Mouse (Mus musculus) heart, embryonic 13.5 days (tissue): ENCODE results near the gene Pcyt1a. TPM values are rescaled to one million over a fixed set of nuclear protein-coding genes. Genes with fewer than 3 reads are reported as not detected.
"Not testable (repeated sequence)": the region's sequence is repeated elsewhere in the genome, so short reads cannot be mapped to it uniquely, and the experiment has no call there.

ENCODE experiments used
- ATAC-seq: fragments of 200-750 bp; cut with Nextera tagmentation; 2 replicates; pipeline ENCODE4 v1.8.0; 2017; ENCODE audit warnings: moderate TSS enrichment; ENCODE audit not compliant: insufficient number of reproducible peaks, low FRiP score, low TSS enrichment; ENCODE audit errors: extremely low read depth
- H3K27ac ChIP-seq: fragments of 300-500 bp; sonication (generic); replicated peaks from 2 replicates; pipeline ENCODE4 v1.5.1; 2015; ENCODE audit warnings: moderate library complexity, mild to moderate bottlenecking, inconsistent platforms
- H3K27me3 ChIP-seq: fragments of 300-500 bp; sonication (generic); replicated peaks from 2 replicates; pipeline ENCODE4 v1.6.1; 2015; ENCODE audit warnings: mild to moderate bottlenecking, inconsistent platforms
- H3K36me3 ChIP-seq: fragments of 300-500 bp; sonication (generic); 2 replicates; pipeline ENCODE4 v1.6.1; 2015; ENCODE audit warnings: mild to moderate bottlenecking, inconsistent platforms
- H3K4me1 ChIP-seq: fragments of 300-500 bp; sonication (generic); 2 replicates; pipeline ENCODE4 v1.6.1; 2015; ENCODE audit warnings: inconsistent platforms
- H3K4me2 ChIP-seq: fragments of 300-500 bp; sonication (generic); 2 replicates; pipeline ENCODE4 v1.6.1; 2015; ENCODE audit warnings: inconsistent platforms, mild to moderate bottlenecking, moderate library complexity
- H3K4me3 ChIP-seq: fragments of 300-500 bp; sonication (generic); 2 replicates; pipeline ENCODE4 v1.5.1; 2015; ENCODE audit warnings: moderate library complexity, mild to moderate bottlenecking, inconsistent platforms
- H3K9ac ChIP-seq: fragments of 300-500 bp; sonication (generic); 2 replicates; pipeline ENCODE4 v1.6.1; 2015; ENCODE audit warnings: inconsistent platforms, mild to moderate bottlenecking, moderate library complexity
- H3K9me3 ChIP-seq: fragments of 300-500 bp; sonication (generic); 2 replicates; pipeline ENCODE4 v1.6.1; 2016; ENCODE audit warnings: inconsistent platforms
- WGBS: fragments of 180-500 bp; shearing (Covaris S2); methylation state at CpG from one replicate; pipeline ENCODE4 v1.1.7; 2015; ENCODE audit warnings: mixed read lengths; 5-methylcytosine and 5-hydroxymethylcytosine counted together
- polyA plus RNA-seq: library from polyadenylated mRNA; unstranded; fragments of >200 nt; fragmentation: Nextera tagmentation; extraction: Ambion mirVana; gene quantifications from 2 replicates; pipeline ENCODE4 v1.2.1, GENCODE M21; 2015

Gene Pcyt1a
- polyA plus RNA-seq, 1 experiment from 2014 or later, result 35.4 TPM

DNA sequence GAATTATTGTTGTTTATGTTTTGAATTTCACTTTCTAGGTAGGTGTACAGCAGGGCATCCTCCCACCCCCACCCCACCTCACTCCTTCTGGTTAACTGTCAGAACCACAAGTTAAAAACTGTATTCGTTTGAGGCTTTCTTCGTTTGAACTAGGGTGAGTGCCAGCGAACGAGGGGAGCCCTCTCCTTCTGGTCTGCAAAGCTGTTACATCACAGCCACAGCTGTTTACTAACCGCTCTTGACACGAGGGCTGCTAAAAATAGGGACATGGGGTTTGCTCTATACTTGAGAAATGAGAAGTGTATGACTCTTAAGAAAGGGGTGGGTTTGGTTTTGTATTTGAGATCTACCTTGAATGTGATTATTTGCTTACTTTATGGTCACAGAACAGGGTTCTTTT is 3.3 kb downstream of the Pcyt1a start:
- Histone ChIP-seq H3K4me2 (peak overlapping the region; percentile 42), H3K4me3 (no peak overlapping the region), H3K36me3 (peaks cover 4% of the 10 kb centered on the region; the same call in 1 of the 2 replicates), H3K9ac (peak overlapping the region; percentile 34; the same call in 1 of the 2 replicates), H3K27me3 (no peaks in the 10 kb centered on the region), H3K9me3 (no peaks in the 10 kb centered on the region), H3K4me1 (peaks cover 50% of the 10 kb centered on the region), H3K27ac (peak overlapping the region; percentile 16; the same call in 1 of the 2 replicates)
- 27% methylated on average over 6 of the region's 6 CpGs for WGBS
- ATAC-seq, result no peak

DNA sequence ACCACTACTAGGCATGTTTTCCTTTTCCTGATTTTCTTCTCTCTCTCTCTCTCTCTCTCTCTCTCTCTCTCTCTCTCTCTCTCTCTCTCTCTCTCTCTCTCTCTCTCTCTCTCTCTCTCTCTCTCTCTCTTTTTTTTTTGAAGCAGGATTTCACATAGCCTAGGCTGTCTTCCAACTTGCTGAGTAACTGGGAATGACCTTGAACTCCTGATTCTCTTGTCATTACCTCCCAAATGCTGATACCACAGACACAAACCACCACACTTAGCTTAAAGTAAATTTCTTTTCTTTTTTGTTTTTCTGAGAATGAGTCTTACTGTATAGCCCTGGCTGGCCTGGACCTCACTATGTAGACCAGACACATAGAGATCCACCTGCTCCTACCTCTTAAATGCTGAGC is 4.0 kb downstream of the Pcyt1a start:
- Histone ChIP-seq H3K27ac (peak overlapping the region; percentile 17), H3K4me3 (no peak overlapping the region), H3K27me3 (no peaks in the 10 kb centered on the region), H3K36me3 (peaks cover 7% of the 10 kb centered on the region), H3K4me2 (no peak overlapping the region), H3K9ac (no peak overlapping the region), H3K9me3 (no peaks in the 10 kb centered on the region), H3K4me1 (peaks cover 45% of the 10 kb centered on the region)
- no peak for ATAC-seq

DNA sequence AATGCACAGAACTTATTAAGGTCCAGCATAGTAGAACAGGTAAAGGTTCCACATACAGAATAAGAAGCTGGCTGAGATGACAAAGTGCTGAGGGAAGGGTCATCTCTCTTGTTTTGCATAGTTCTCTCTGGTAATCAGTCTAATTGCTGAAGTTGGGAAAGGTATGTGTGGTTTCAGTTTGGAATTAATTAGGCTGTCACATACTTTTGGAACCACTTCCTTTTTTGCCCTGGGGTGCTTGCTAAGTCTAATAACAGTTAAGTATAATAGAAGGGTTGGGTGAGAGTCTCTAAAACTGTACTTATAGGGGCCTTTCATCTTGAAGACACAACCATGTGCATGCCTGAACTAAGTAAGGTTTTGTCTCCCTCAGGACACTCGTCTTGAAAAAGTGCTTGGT is 5.9 kb downstream of the Pcyt1a start:
- Histone ChIP-seq H3K4me3 (no peak overlapping the region), H3K9me3 (no peaks in the 10 kb centered on the region), H3K27ac (no peak overlapping the region), H3K36me3 (peaks cover 25% of the 10 kb centered on the region), H3K4me1 (peaks cover 43% of the 10 kb centered on the region), H3K4me2 (no peak overlapping the region), H3K9ac (no peak overlapping the region), H3K27me3 (no peaks in the 10 kb centered on the region)
- ATAC-seq, result no peak
- WGBS, result 47% methylated on average over 1 of the region's 1 CpGs

GRCm38 (mm10) chr16:32437266-32437665 is 6.5 kb downstream of the Pcyt1a start:
- 98% methylated on average over 1 of the region's 1 CpGs for WGBS
- no peaks in the 10 kb centered on the region for H3K9me3 ChIP-seq
- ATAC-seq, result no peak
- no peak overlapping the region for H3K4me2 ChIP-seq
- H3K4me1 ChIP-seq, result peaks cover 37% of the 10 kb centered on the region
- no peak overlapping the region for H3K9ac ChIP-seq
- no peak overlapping the region for H3K27ac ChIP-seq
- H3K27me3 ChIP-seq, result no peaks in the 10 kb centered on the region
- peaks cover 26% of the 10 kb centered on the region for H3K36me3 ChIP-seq
- no peak overlapping the region for H3K4me3 ChIP-seq

GRCm38 (mm10) chr16:32441432-32441831 is 10.7 kb downstream of the Pcyt1a start:
- H3K27ac ChIP-seq, result no peak overlapping the region
- H3K9ac ChIP-seq, result no peak overlapping the region
- peaks cover 18% of the 10 kb centered on the region for H3K4me1 ChIP-seq
- H3K36me3 ChIP-seq, result peaks cover 36% of the 10 kb centered on the region
- no peaks in the 10 kb centered on the region for H3K9me3 ChIP-seq
- WGBS, result 78% methylated on average over 3 of the region's 3 CpGs
- H3K4me2 ChIP-seq, result no peak overlapping the region
- ATAC-seq, result no peak
- no peak overlapping the region for H3K4me3 ChIP-seq
- H3K27me3 ChIP-seq, result no peaks in the 10 kb centered on the region

DNA sequence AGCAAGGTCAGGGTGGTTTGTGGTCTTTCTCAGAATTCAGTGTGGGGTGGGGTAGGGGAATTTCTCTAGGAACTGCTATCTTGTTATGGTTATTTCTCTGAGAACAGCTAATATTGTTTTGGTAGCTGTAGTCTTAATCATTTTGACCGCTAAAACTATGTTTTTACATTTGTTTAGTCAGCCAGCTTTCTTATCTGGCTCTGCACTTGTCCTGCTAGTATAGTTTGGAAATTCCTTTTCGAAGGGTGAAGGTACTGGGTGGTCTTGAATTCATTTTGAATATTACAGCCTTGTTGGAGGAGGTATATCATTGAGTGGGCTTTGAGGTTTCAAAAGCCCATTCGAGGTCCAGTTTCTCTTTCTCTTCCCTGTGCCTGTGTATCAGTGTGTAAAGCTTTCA is 13.9 kb downstream of the Pcyt1a start:
- H3K4me3 ChIP-seq, H3K9me3 ChIP-seq, H3K4me2 ChIP-seq, H3K27me3 ChIP-seq, H3K9ac ChIP-seq, ATAC-seq, H3K27ac ChIP-seq: not testable (repeated sequence)
- Histone ChIP-seq H3K36me3 (peaks cover 30% of the 10 kb centered on the region), H3K4me1 (peaks cover 18% of the 10 kb centered on the region)
- 75% methylated on average over 3 of the region's 3 CpGs for WGBS

- H3K27ac ChIP-seq, result no peak overlapping the region
- H3K9me3 ChIP-seq, result no peaks in the 10 kb centered on the region
- no peak overlapping the region for H3K9ac ChIP-seq
- H3K4me3 ChIP-seq, result no peak overlapping the region
- H3K4me2 ChIP-seq, result no peak overlapping the region
- H3K36me3 ChIP-seq, result peaks cover 22% of the 10 kb centered on the region
- ATAC-seq, result no peak
- no peaks in the 10 kb centered on the region for H3K27me3 ChIP-seq
- WGBS, result 84% methylated on average over 1 of the region's 1 CpGs
- peaks cover 18% of the 10 kb centered on the region for H3K4me1 ChIP-seq
Observed at GRCm38 (mm10) chr16:32445558-32445957, 14.8 kb downstream of the Pcyt1a start.

DNA sequence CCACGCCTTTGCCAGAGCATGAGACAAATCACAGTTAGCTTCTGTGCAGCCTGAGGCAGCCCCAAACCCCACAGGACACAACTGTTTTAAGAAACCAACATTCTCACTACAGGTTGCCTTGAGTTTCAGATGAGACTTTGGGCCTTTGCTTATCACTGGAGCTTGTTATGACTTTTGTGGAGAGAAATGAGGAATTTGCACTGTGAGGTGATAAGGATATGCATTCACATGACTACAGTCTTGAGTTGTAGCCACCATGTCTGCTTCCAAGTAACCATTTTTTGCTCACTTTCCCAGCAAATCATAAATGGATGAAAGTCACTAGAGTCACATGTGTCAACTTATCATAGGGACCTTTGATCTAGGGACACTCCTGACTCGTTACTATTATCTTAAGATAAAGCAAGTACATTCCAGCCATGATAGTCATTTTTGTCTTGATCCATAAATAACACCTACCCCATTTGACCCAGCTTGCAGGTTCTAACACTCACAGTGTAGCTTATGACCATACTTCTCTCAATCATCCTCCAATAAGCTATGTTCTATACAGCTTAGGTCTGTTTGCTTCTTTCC is 15.9 kb downstream of the Pcyt1a start:
- Histone ChIP-seq H3K36me3 (peaks cover 13% of the 10 kb centered on the region), H3K27me3 (no peaks in the 10 kb centered on the region), H3K4me3 (no peak overlapping the region), H3K9ac (no peak overlapping the region), H3K4me2 (no peak overlapping the region), H3K27ac (no peak overlapping the region), H3K9me3 (no peaks in the 10 kb centered on the region), H3K4me1 (peaks cover 14% of the 10 kb centered on the region)
- WGBS, result 48% methylated on average over 2 of the region's 2 CpGs
- ATAC-seq, result no peak

GRCm38 (mm10) chr16:32449665-32450064 is 18.9 kb downstream of the Pcyt1a start:
- peaks cover 27% of the 10 kb centered on the region for H3K36me3 ChIP-seq
- WGBS, result 82% methylated on average over 3 of the region's 3 CpGs
- no peaks in the 10 kb centered on the region for H3K27me3 ChIP-seq
- no peak overlapping the region for H3K4me3 ChIP-seq
- H3K27ac ChIP-seq, result no peak overlapping the region
- H3K9me3 ChIP-seq, result no peaks in the 10 kb centered on the region
- no peak overlapping the region for H3K4me2 ChIP-seq
- ATAC-seq, result no peak
- H3K9ac ChIP-seq, result no peak overlapping the region
- H3K4me1 ChIP-seq, result peaks cover 14% of the 10 kb centered on the region

GRCm38 (mm10) chr16:32450133-32450532 is 19.4 kb downstream of the Pcyt1a start:
- 90% methylated on average over 2 of the region's 2 CpGs for WGBS
- Histone ChIP-seq H3K9me3 (no peaks in the 10 kb centered on the region), H3K36me3 (peaks cover 32% of the 10 kb centered on the region), H3K4me1 (peaks cover 14% of the 10 kb centered on the region), H3K27me3 (no peaks in the 10 kb centered on the region), H3K27ac (no peak overlapping the region), H3K9ac (no peak overlapping the region), H3K4me3 (no peak overlapping the region), H3K4me2 (no peak overlapping the region)
- no peak for ATAC-seq

GRCm38 (mm10) chr16:32453102-32453501 is 22.4 kb downstream of the Pcyt1a start:
- no peak overlapping the region for H3K4me2 ChIP-seq
- H3K36me3 ChIP-seq, result peaks cover 49% of the 10 kb centered on the region
- peaks cover 5% of the 10 kb centered on the region; the same call in 1 of the 2 replicates for H3K4me1 ChIP-seq
- no peaks in the 10 kb centered on the region for H3K27me3 ChIP-seq
- ATAC-seq, result no peak
- no peak overlapping the region for H3K9ac ChIP-seq
- H3K27ac ChIP-seq, result no peak overlapping the region
- 94% methylated on average over 8 of the region's 8 CpGs for WGBS
- H3K9me3 ChIP-seq, result no peaks in the 10 kb centered on the region
- no peak overlapping the region for H3K4me3 ChIP-seq

GRCm38 (mm10) chr16:32454646-32455045 is 23.9 kb downstream of the Pcyt1a start:
- 89% methylated on average over 5 of the region's 5 CpGs for WGBS
- Histone ChIP-seq H3K36me3 (peaks cover 55% of the 10 kb centered on the region), H3K4me2 (no peak overlapping the region)

More at GRCm38 (mm10) chr16:32454646-32455045, 23.9 kb downstream of the Pcyt1a start:
- no peaks in the 10 kb centered on the region for H3K9me3 ChIP-seq
- H3K4me1 ChIP-seq, result peaks cover 5% of the 10 kb centered on the region; the same call in 1 of the 2 replicates
- H3K27ac ChIP-seq, result no peak overlapping the region
- H3K27me3 ChIP-seq, result no peaks in the 10 kb centered on the region
- H3K4me3 ChIP-seq, result no peak overlapping the region
- no peak for ATAC-seq
- H3K9ac ChIP-seq, result no peak overlapping the region
